Mouse (Mus musculus) thymus, adult 2 months (tissue): ENCODE data around the gene Anpep.

Source experiments
- CTCF ChIP-seq: fragments of 200-500 bp; IDR thresholded peaks from 2 replicates; pipeline ENCODE4 v1.5.1; 2012; ENCODE audit warnings: mild to moderate bottlenecking, control low read depth, low read length, moderate library complexity, borderline replicate concordance; ENCODE audit not compliant: control insufficient read depth, poor library complexity, insufficient read depth; ENCODE audit errors: extremely low read depth
- POLR2A ChIP-seq: fragments of 200-500 bp; IDR thresholded peaks from 2 replicates; pipeline ENCODE4 v1.6.1; 2012; ENCODE audit warnings: mild to moderate bottlenecking, low read length, control low read depth, moderate library complexity; ENCODE audit not compliant: control insufficient read depth, poor library complexity, insufficient read depth; ENCODE audit errors: extremely low read depth

GRCm38 (mm10) chr7:79861794-79862193 is 935 bp upstream of the Anpep start:
- TF ChIP-seq POLR2A, result no peak
- no peak for TF ChIP-seq CTCF
